Mouse (Mus musculus): ENCODE results near the gene Elk4. TPM values are rescaled to one million over a fixed set of nuclear protein-coding genes. Genes with fewer than 3 reads are reported as not detected.
A peak's percentile ranks its signal among the peaks of the same experiment; 100 is the strongest.

Gene Elk4
- polyA plus RNA-seq, 1 experiment from 2014 or later: 31.0 TPM

GRCm38 (mm10) chr1:131976886-131977285 lies 30.5 kb upstream of the Elk4 start:
- H3K9me3 ChIP-seq (ENCODE audit: control insufficient read depth, low read length): no peaks in the 10 kb centered on the region
- no peaks in the 10 kb centered on the region for H3K36me3 ChIP-seq (ENCODE audit: control insufficient read depth, insufficient read depth, low read length)
- ATAC-seq (replicated peaks; ENCODE audit: low FRiP score, low TSS enrichment, low read depth): no peak
- H3K9ac ChIP-seq (ENCODE audit: low read length): no peak overlapping the region
- 77% methylated on average over 5 of the region's 5 CpGs for WGBS
- peaks cover 10% of the 10 kb centered on the region for H3K4me1 ChIP-seq (replicated peaks; ENCODE audit: control insufficient read depth, insufficient read depth, low read length)
- no peak overlapping the region for H3K4me2 ChIP-seq (ENCODE audit: low read length)
- DNase-seq (ENCODE audit: low spot score): no peak
- H3K4me3 ChIP-seq (ENCODE audit: low read depth, low read length): no peak overlapping the region
- no peak overlapping the region for H3K27ac ChIP-seq (ENCODE audit: low read depth)
- H3K27me3 ChIP-seq (replicated peaks; ENCODE audit: control insufficient read depth, insufficient read depth, low read length): no peaks in the 10 kb centered on the region

- ATAC-seq (replicated peaks; ENCODE audit: low FRiP score, low TSS enrichment, low read depth) (no peak), DNase-seq (ENCODE audit: low spot score) (no peak)
- no peak overlapping the region for H3K27ac ChIP-seq (ENCODE audit: low read depth)
- H3K9me3 ChIP-seq (ENCODE audit: control insufficient read depth, low read length): no peaks in the 10 kb centered on the region
- 32% methylated on average over 2 of the region's 2 CpGs for WGBS
- H3K4me1 ChIP-seq (replicated peaks; ENCODE audit: control insufficient read depth, insufficient read depth, low read length): no peaks in the 10 kb centered on the region
- no peaks in the 10 kb centered on the region for H3K36me3 ChIP-seq (ENCODE audit: control insufficient read depth, insufficient read depth, low read length)
- H3K27me3 ChIP-seq (replicated peaks; ENCODE audit: control insufficient read depth, insufficient read depth, low read length): no peaks in the 10 kb centered on the region
- no peak overlapping the region for H3K4me2 ChIP-seq (ENCODE audit: low read length)
- H3K4me3 ChIP-seq (ENCODE audit: low read depth, low read length): no peak overlapping the region
- no peak overlapping the region for H3K9ac ChIP-seq (ENCODE audit: low read length)
Measured at GRCm38 (mm10) chr1:131980471-131980870, 26.9 kb upstream of the Elk4 start.

- Histone ChIP-seq H3K4me1 (replicated peaks; ENCODE audit: control insufficient read depth, insufficient read depth, low read length) (no peaks in the 10 kb centered on the region), H3K4me3 (ENCODE audit: low read depth, low read length) (no peak overlapping the region), H3K36me3 (ENCODE audit: control insufficient read depth, insufficient read depth, low read length) (no peaks in the 10 kb centered on the region), H3K27me3 (replicated peaks; ENCODE audit: control insufficient read depth, insufficient read depth, low read length) (no peaks in the 10 kb centered on the region), H3K27ac (ENCODE audit: low read depth) (no peak overlapping the region), H3K9ac (ENCODE audit: low read length) (no peak overlapping the region), H3K9me3 (ENCODE audit: control insufficient read depth, low read length) (no peaks in the 10 kb centered on the region), H3K4me2 (ENCODE audit: low read length) (no peak overlapping the region)
- 53% methylated on average over 12 of the region's 12 CpGs for WGBS
- ATAC-seq (replicated peaks; ENCODE audit: low FRiP score, low TSS enrichment, low read depth): peak; percentile 32; the same call in 1 of the 2 replicates
- DNase-seq (ENCODE audit: low spot score): peak; percentile 83
Measured at GRCm38 (mm10) chr1:131981378-131982013, 25.9 kb upstream of the Elk4 start.

GRCm38 (mm10) chr1:131982907-131983306 lies 24.5 kb upstream of the Elk4 start:
- ATAC-seq (replicated peaks; ENCODE audit: low FRiP score, low TSS enrichment, low read depth): peak; percentile 33; the same call in 1 of the 2 replicates
- peak; percentile 87 for DNase-seq (ENCODE audit: low spot score)
- Histone ChIP-seq H3K4me3 (ENCODE audit: low read depth, low read length) (no peak overlapping the region), H3K9ac (ENCODE audit: low read length) (no peak overlapping the region), H3K4me2 (ENCODE audit: low read length) (no peak overlapping the region), H3K27me3 (replicated peaks; ENCODE audit: control insufficient read depth, insufficient read depth, low read length) (no peaks in the 10 kb centered on the region), H3K27ac (ENCODE audit: low read depth) (no peak overlapping the region), H3K4me1 (replicated peaks; ENCODE audit: control insufficient read depth, insufficient read depth, low read length) (no peaks in the 10 kb centered on the region), H3K36me3 (ENCODE audit: control insufficient read depth, insufficient read depth, low read length) (no peaks in the 10 kb centered on the region), H3K9me3 (ENCODE audit: control insufficient read depth, low read length) (no peaks in the 10 kb centered on the region)
- WGBS: 15% methylated on average over 5 of the region's 5 CpGs

- Histone ChIP-seq H3K9ac (ENCODE audit: low read length) (no peak overlapping the region), H3K9me3 (ENCODE audit: control insufficient read depth, low read length) (no peaks in the 10 kb centered on the region), H3K4me1 (replicated peaks; ENCODE audit: control insufficient read depth, insufficient read depth, low read length) (no peaks in the 10 kb centered on the region), H3K4me2 (ENCODE audit: low read length) (no peak overlapping the region), H3K4me3 (ENCODE audit: low read depth, low read length) (no peak overlapping the region), H3K27me3 (replicated peaks; ENCODE audit: control insufficient read depth, insufficient read depth, low read length) (no peaks in the 10 kb centered on the region), H3K27ac (ENCODE audit: low read depth) (no peak overlapping the region), H3K36me3 (ENCODE audit: control insufficient read depth, insufficient read depth, low read length) (no peaks in the 10 kb centered on the region)
- ATAC-seq (replicated peaks; ENCODE audit: low FRiP score, low TSS enrichment, low read depth) (no peak), DNase-seq (ENCODE audit: low spot score) (no peak)
- 72% methylated on average over 2 of the region's 2 CpGs for WGBS
Measured at GRCm38 (mm10) chr1:131983806-131984205, 23.6 kb upstream of the Elk4 start.

- Histone ChIP-seq H3K27ac (ENCODE audit: low read depth) (no peak overlapping the region), H3K9ac (ENCODE audit: low read length) (no peak overlapping the region), H3K36me3 (ENCODE audit: control insufficient read depth, insufficient read depth, low read length) (no peaks in the 10 kb centered on the region), H3K4me2 (ENCODE audit: low read length) (no peak overlapping the region), H3K27me3 (replicated peaks; ENCODE audit: control insufficient read depth, insufficient read depth, low read length) (no peaks in the 10 kb centered on the region), H3K4me1 (replicated peaks; ENCODE audit: control insufficient read depth, insufficient read depth, low read length) (no peaks in the 10 kb centered on the region), H3K4me3 (ENCODE audit: low read depth, low read length) (no peak overlapping the region), H3K9me3 (ENCODE audit: control insufficient read depth, low read length) (no peaks in the 10 kb centered on the region)
- WGBS: 69% methylated on average over 15 of the region's 15 CpGs
- ATAC-seq (replicated peaks; ENCODE audit: low FRiP score, low TSS enrichment, low read depth) (no peak), DNase-seq (ENCODE audit: low spot score) (no peak)
Measured at GRCm38 (mm10) chr1:131987432-131987831, 20.0 kb upstream of the Elk4 start.

- DNase-seq (ENCODE audit: low spot score): no peak
- no peak overlapping the region for H3K27ac ChIP-seq (ENCODE audit: low read depth)
- ATAC-seq (replicated peaks; ENCODE audit: low FRiP score, low TSS enrichment, low read depth): no peak
- H3K9me3 ChIP-seq (ENCODE audit: control insufficient read depth, low read length): no peaks in the 10 kb centered on the region
- no peak overlapping the region for H3K9ac ChIP-seq (ENCODE audit: low read length)
- no peaks in the 10 kb centered on the region for H3K4me1 ChIP-seq (replicated peaks; ENCODE audit: control insufficient read depth, insufficient read depth, low read length)
- no peaks in the 10 kb centered on the region for H3K27me3 ChIP-seq (replicated peaks; ENCODE audit: control insufficient read depth, insufficient read depth, low read length)
- WGBS: 71% methylated on average over 4 of the region's 4 CpGs
- no peaks in the 10 kb centered on the region for H3K36me3 ChIP-seq (ENCODE audit: control insufficient read depth, insufficient read depth, low read length)
- H3K4me3 ChIP-seq (ENCODE audit: low read depth, low read length): no peak overlapping the region
- H3K4me2 ChIP-seq (ENCODE audit: low read length): no peak overlapping the region
Measured at GRCm38 (mm10) chr1:131989476-131989875, 17.9 kb upstream of the Elk4 start.

GRCm38 (mm10) chr1:131990083-131990760 lies 17.2 kb upstream of the Elk4 start:
- no peaks in the 10 kb centered on the region for H3K4me1 ChIP-seq (replicated peaks; ENCODE audit: control insufficient read depth, insufficient read depth, low read length)
- H3K36me3 ChIP-seq (ENCODE audit: control insufficient read depth, insufficient read depth, low read length): no peaks in the 10 kb centered on the region
- ATAC-seq (replicated peaks; ENCODE audit: low FRiP score, low TSS enrichment, low read depth): no peak
- no peak for DNase-seq (ENCODE audit: low spot score)
- H3K27me3 ChIP-seq (replicated peaks; ENCODE audit: control insufficient read depth, insufficient read depth, low read length): no peaks in the 10 kb centered on the region
- H3K4me2 ChIP-seq (ENCODE audit: low read length): no peak overlapping the region
- no peak overlapping the region for H3K4me3 ChIP-seq (ENCODE audit: low read depth, low read length)
- 81% methylated on average over 9 of the region's 9 CpGs for WGBS
- H3K9me3 ChIP-seq (ENCODE audit: control insufficient read depth, low read length): no peaks in the 10 kb centered on the region
- H3K9ac ChIP-seq (ENCODE audit: low read length): no peak overlapping the region
- no peak overlapping the region for H3K27ac ChIP-seq (ENCODE audit: low read depth)

GRCm38 (mm10) chr1:131992561-131993001 lies 14.8 kb upstream of the Elk4 start:
- Histone ChIP-seq H3K4me1 (replicated peaks; ENCODE audit: control insufficient read depth, insufficient read depth, low read length) (no peaks in the 10 kb centered on the region), H3K36me3 (ENCODE audit: control insufficient read depth, insufficient read depth, low read length) (no peaks in the 10 kb centered on the region), H3K9me3 (ENCODE audit: control insufficient read depth, low read length) (no peaks in the 10 kb centered on the region), H3K4me3 (ENCODE audit: low read depth, low read length) (no peak overlapping the region), H3K4me2 (ENCODE audit: low read length) (no peak overlapping the region), H3K27me3 (replicated peaks; ENCODE audit: control insufficient read depth, insufficient read depth, low read length) (no peaks in the 10 kb centered on the region), H3K9ac (ENCODE audit: low read length) (no peak overlapping the region), H3K27ac (ENCODE audit: low read depth) (no peak overlapping the region)
- no peak for DNase-seq (ENCODE audit: low spot score)
- ATAC-seq (replicated peaks; ENCODE audit: low FRiP score, low TSS enrichment, low read depth): no peak
- WGBS: 72% methylated on average over 7 of the region's 7 CpGs
